Mouse (Mus musculus): ENCODE data around the gene Pcnx2. TPM values are rescaled to one million over a fixed set of nuclear protein-coding genes. Genes with fewer than 3 reads are reported as not detected.

Pcnx2 gene
- polyA plus RNA-seq, 1 experiment = not detected

- TF ChIP-seq GATA1 (IDR thresholded peaks at IDR 0.05; ENCODE audit: borderline replicate concordance, low read length) (no peak), FLI1 (IDR thresholded peaks at IDR 0.05; ENCODE audit: low read length) (no peak)
- Histone ChIP-seq H3K4me3 (replicated peaks) (no peak overlapping the region), H3K9me3 (peaks cover 14% of the 10 kb centered on the region), H3K36me3 (replicated peaks; ENCODE audit: low read length) (no peaks in the 10 kb centered on the region), H3K27me3 (replicated peaks) (peaks cover 23% of the 10 kb centered on the region), H3K4me1 (no peaks in the 10 kb centered on the region)
Observed at GRCm38 (mm10) chr8:125905341-125905740, 7.2 kb upstream of the Pcnx2 start.

DNA sequence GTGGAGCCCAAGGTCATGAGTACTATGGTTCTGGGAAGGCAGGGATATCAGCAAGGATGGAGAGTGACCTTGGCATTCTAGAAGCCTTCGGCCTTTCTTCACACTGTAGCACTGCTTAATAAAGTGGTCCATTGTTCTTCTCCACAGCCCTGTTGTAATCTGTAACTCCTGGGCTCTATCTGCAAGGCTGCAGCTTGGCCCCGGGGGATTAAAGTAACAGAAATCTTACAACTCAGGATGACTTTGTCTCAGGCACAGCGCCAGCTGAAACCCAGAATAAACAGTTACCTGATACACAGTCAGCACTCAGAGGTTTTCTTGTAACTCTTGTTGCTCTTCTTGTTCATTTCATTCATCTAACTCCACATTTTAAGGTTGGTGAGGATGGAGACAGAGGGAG is 4.4 kb upstream of the Pcnx2 start:
- Histone ChIP-seq H3K27me3 (replicated peaks) (peaks cover 16% of the 10 kb centered on the region), H3K36me3 (replicated peaks; ENCODE audit: low read length) (no peaks in the 10 kb centered on the region), H3K4me3 (replicated peaks) (no peak overlapping the region), H3K9me3 (peaks cover 5% of the 10 kb centered on the region), H3K4me1 (peaks cover 6% of the 10 kb centered on the region; the same call in 1 of the 2 replicates)
- TF ChIP-seq GATA1 (IDR thresholded peaks at IDR 0.05; ENCODE audit: borderline replicate concordance, low read length) (no peak), FLI1 (IDR thresholded peaks at IDR 0.05; ENCODE audit: low read length) (no peak)

DNA sequence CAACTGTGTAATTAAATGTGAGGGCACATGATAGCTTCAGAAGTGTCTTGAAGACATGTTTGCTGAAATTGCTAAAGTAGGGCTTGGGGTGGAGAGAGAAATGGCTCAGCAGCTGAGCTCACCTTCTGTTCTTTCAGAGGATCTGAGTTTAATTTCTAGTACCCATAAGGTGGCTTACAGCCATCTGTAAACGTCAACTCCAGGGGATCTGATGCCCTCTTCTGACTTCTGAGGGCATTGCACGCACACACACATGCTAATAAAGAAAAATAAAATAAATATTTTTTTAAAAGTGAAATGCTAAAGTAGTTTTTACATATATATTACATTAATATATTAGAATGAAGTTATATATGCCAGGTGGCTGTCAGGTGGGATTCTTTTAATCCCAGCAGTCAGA is 3.0 kb upstream of the Pcnx2 start:
- peaks cover 6% of the 10 kb centered on the region; the same call in 1 of the 2 replicates for H3K4me1 ChIP-seq
- no peaks in the 10 kb centered on the region for H3K9me3 ChIP-seq
- no peak overlapping the region for H3K4me3 ChIP-seq (replicated peaks)
- no peak for TF ChIP-seq GATA1 (IDR thresholded peaks at IDR 0.05; ENCODE audit: borderline replicate concordance, low read length)
- TF ChIP-seq FLI1 (IDR thresholded peaks at IDR 0.05; ENCODE audit: low read length) = no peak
- H3K27me3 ChIP-seq (replicated peaks) = peaks cover 26% of the 10 kb centered on the region
- H3K36me3 ChIP-seq (replicated peaks; ENCODE audit: low read length) = no peaks in the 10 kb centered on the region

DNA sequence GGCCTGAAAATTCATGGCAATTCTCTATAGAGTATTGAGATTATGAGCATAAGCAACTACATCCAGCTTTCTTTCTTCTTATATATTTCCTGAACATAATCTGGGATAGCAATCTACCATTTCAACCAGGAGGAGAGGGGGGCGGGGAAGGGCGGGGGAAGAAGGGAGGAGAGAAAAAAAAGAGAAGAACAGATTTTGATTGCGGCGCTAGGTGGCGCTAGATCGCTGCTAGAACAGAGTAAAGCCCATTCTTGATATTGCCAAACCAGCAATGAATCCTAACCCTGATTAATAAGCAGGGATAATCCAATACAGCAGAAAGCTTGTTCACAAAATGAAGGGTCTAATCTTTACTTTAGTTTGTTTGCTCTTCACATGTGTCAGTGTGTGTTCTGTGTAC is 782 bp upstream of the Pcnx2 start:
- H3K9me3 ChIP-seq = no peaks in the 10 kb centered on the region
- H3K36me3 ChIP-seq (replicated peaks; ENCODE audit: low read length) = no peaks in the 10 kb centered on the region
- H3K4me1 ChIP-seq = peaks cover 6% of the 10 kb centered on the region; the same call in 1 of the 2 replicates
- peaks cover 32% of the 10 kb centered on the region for H3K27me3 ChIP-seq (replicated peaks)
- no peak overlapping the region for H3K4me3 ChIP-seq (replicated peaks)
- TF ChIP-seq GATA1 (IDR thresholded peaks at IDR 0.05; ENCODE audit: borderline replicate concordance, low read length) = no peak
- no peak for TF ChIP-seq FLI1 (IDR thresholded peaks at IDR 0.05; ENCODE audit: low read length)

DNA sequence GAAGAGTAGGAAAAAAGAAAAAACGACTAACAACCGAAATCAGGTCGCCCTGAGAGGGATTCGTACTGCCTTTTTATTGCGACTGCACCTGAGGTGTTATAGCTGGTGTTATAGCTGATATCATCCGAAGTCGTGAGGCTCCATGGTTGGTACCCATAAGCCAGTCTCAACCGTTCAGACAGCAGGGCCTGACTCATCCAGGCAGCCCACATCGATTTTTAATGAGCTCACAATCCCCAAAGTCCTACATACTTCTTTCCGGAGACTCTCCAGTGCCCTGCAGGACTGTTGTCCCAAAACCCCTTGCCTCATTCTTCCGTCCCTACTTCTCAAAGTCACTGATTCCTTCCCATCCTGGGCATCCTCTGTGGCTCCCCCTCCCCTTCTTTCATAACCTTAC is 729 bp downstream of the Pcnx2 start:
- TF ChIP-seq GATA1 (IDR thresholded peaks at IDR 0.05; ENCODE audit: borderline replicate concordance, low read length) = no peak
- TF ChIP-seq FLI1 (IDR thresholded peaks at IDR 0.05; ENCODE audit: low read length) = no peak
- H3K4me1 ChIP-seq = peaks cover 6% of the 10 kb centered on the region; the same call in 1 of the 2 replicates
- H3K36me3 ChIP-seq (replicated peaks; ENCODE audit: low read length) = no peaks in the 10 kb centered on the region
- peaks cover 29% of the 10 kb centered on the region for H3K27me3 ChIP-seq (replicated peaks)
- no peak overlapping the region for H3K4me3 ChIP-seq (replicated peaks)
- no peaks in the 10 kb centered on the region for H3K9me3 ChIP-seq

- Histone ChIP-seq H3K4me3 (replicated peaks) (no peak overlapping the region), H3K9me3 (peaks cover 34% of the 10 kb centered on the region)
- TF ChIP-seq GATA1 (IDR thresholded peaks at IDR 0.05; ENCODE audit: borderline replicate concordance, low read length) (no peak), FLI1 (IDR thresholded peaks at IDR 0.05; ENCODE audit: low read length) (no peak)
Observed at GRCm38 (mm10) chr8:125889920-125890319, 8.2 kb downstream of the Pcnx2 start.

GRCm38 (mm10) chr8:125887549-125887948 is 10.6 kb downstream of the Pcnx2 start:
- Histone ChIP-seq H3K27me3 (replicated peaks) (peaks cover 5% of the 10 kb centered on the region), H3K36me3 (replicated peaks; ENCODE audit: low read length) (no peaks in the 10 kb centered on the region), H3K9me3 (peaks cover 55% of the 10 kb centered on the region), H3K4me3 (replicated peaks) (peak overlapping the region; percentile 19), H3K4me1 (no peaks in the 10 kb centered on the region)
- no peak for TF ChIP-seq FLI1 (IDR thresholded peaks at IDR 0.05; ENCODE audit: low read length)
- no peak for TF ChIP-seq GATA1 (IDR thresholded peaks at IDR 0.05; ENCODE audit: borderline replicate concordance, low read length)

More at GRCm38 (mm10) chr8:125889920-125890319, 8.2 kb downstream of the Pcnx2 start:
- Histone ChIP-seq H3K36me3 (replicated peaks; ENCODE audit: low read length) (no peaks in the 10 kb centered on the region), H3K4me1 (no peaks in the 10 kb centered on the region), H3K27me3 (replicated peaks) (peaks cover 5% of the 10 kb centered on the region)

GRCm38 (mm10) chr8:125880447-125880846 is 17.7 kb downstream of the Pcnx2 start:
- Histone ChIP-seq H3K27me3 (replicated peaks) (peaks cover 4% of the 10 kb centered on the region), H3K36me3 (replicated peaks; ENCODE audit: low read length) (no peaks in the 10 kb centered on the region), H3K9me3 (peaks cover 34% of the 10 kb centered on the region), H3K4me3 (replicated peaks) (no peak overlapping the region), H3K4me1 (no peaks in the 10 kb centered on the region)
- TF ChIP-seq GATA1 (IDR thresholded peaks at IDR 0.05; ENCODE audit: borderline replicate concordance, low read length) = no peak
- no peak for TF ChIP-seq FLI1 (IDR thresholded peaks at IDR 0.05; ENCODE audit: low read length)

GRCm38 (mm10) chr8:125873250-125873534 is 24.9 kb downstream of the Pcnx2 start:
- Histone ChIP-seq H3K4me3 (replicated peaks) (peak overlapping the region; percentile 6), H3K4me1 (peaks cover 15% of the 10 kb centered on the region), H3K36me3 (replicated peaks; ENCODE audit: low read length) (no peaks in the 10 kb centered on the region), H3K9me3 (no peaks in the 10 kb centered on the region), H3K27me3 (replicated peaks) (peaks cover 27% of the 10 kb centered on the region)
- TF ChIP-seq GATA1 (IDR thresholded peaks at IDR 0.05; ENCODE audit: borderline replicate concordance, low read length) (no peak), FLI1 (IDR thresholded peaks at IDR 0.05; ENCODE audit: low read length) (no peak)

GRCm38 (mm10) chr8:125872501-125873249 is 25.4 kb downstream of the Pcnx2 start:
- H3K4me3 ChIP-seq (replicated peaks) = no peak overlapping the region
- TF ChIP-seq FLI1 (IDR thresholded peaks at IDR 0.05; ENCODE audit: low read length) (no peak), GATA1 (IDR thresholded peaks at IDR 0.05; ENCODE audit: borderline replicate concordance, low read length) (no peak)
- peaks cover 26% of the 10 kb centered on the region for H3K27me3 ChIP-seq (replicated peaks)
- H3K9me3 ChIP-seq = no peaks in the 10 kb centered on the region
- peaks cover 15% of the 10 kb centered on the region for H3K4me1 ChIP-seq
- H3K36me3 ChIP-seq (replicated peaks; ENCODE audit: low read length) = no peaks in the 10 kb centered on the region
